Mouse (Mus musculus): ENCODE measurements at regions not wholly inside any gene's neighbourhood (a gene's known extent, or its start where the extent isn't known, plus 50 kb on each side); places are given as distances from the start of the nearest gene placed in this dataset.
A peak's percentile ranks its signal among the peaks of the same experiment; 100 is the strongest.

GRCm38 (mm10) chr6:98803384-98803949 is 460.9 kb upstream of the Gm765 start:
- H3K27me3 ChIP-seq (ENCODE audit: control insufficient read depth, insufficient read depth, low read length) = no peaks in the 10 kb centered on the region
- no peak for DNase-seq (ENCODE audit: extremely low read depth, low read depth, low spot score)
- H3K36me3 ChIP-seq (ENCODE audit: control insufficient read depth, insufficient read depth, low read length) = no peaks in the 10 kb centered on the region
- no peak overlapping the region for H3K27ac ChIP-seq (replicated peaks; ENCODE audit: insufficient read depth, low read depth, low read length)
- no peak overlapping the region for H3K9ac ChIP-seq (ENCODE audit: low read depth, low read length)
- H3K79me2 ChIP-seq (ENCODE audit: control insufficient read depth, insufficient read depth, low read length) = no peaks in the 10 kb centered on the region
- H3K4me3 ChIP-seq (ENCODE audit: insufficient read depth, low read depth, low read length) = no peak overlapping the region
- no peaks in the 10 kb centered on the region for H3K4me1 ChIP-seq (ENCODE audit: control insufficient read depth, insufficient read depth, low read length)
- 80% methylated on average over 13 of the region's 13 CpGs for WGBS
- TF ChIP-seq CTCF (IDR thresholded peaks at IDR 0.05; ENCODE audit: low read depth, low read length) (no peak), POLR2A (IDR thresholded peaks at IDR 0.05; ENCODE audit: extremely low read depth, insufficient read depth, low read length) (no peak)

- Histone ChIP-seq H3K79me2 (ENCODE audit: control insufficient read depth, insufficient read depth, low read length) (no peaks in the 10 kb centered on the region), H3K27me3 (ENCODE audit: control insufficient read depth, insufficient read depth, low read length) (no peaks in the 10 kb centered on the region), H3K27ac (replicated peaks; ENCODE audit: insufficient read depth, low read depth, low read length) (no peak overlapping the region), H3K36me3 (ENCODE audit: control insufficient read depth, insufficient read depth, low read length) (no peaks in the 10 kb centered on the region), H3K4me3 (ENCODE audit: insufficient read depth, low read depth, low read length) (no peak overlapping the region), H3K9ac (ENCODE audit: low read depth, low read length) (no peak overlapping the region), H3K4me1 (ENCODE audit: control insufficient read depth, insufficient read depth, low read length) (no peaks in the 10 kb centered on the region)
- TF ChIP-seq POLR2A (IDR thresholded peaks at IDR 0.05; ENCODE audit: extremely low read depth, insufficient read depth, low read length) (no peak), CTCF (IDR thresholded peaks at IDR 0.05; ENCODE audit: low read depth, low read length) (no peak)
- 88% methylated on average over 4 of the region's 4 CpGs for WGBS
- no peak for DNase-seq (ENCODE audit: extremely low read depth, low read depth, low spot score)
Measured at GRCm38 (mm10) chr6:98801061-98801460, 458.5 kb upstream of the Gm765 start.

- 88% methylated on average over 8 of the region's 8 CpGs for WGBS
- Histone ChIP-seq H3K27me3 (ENCODE audit: control insufficient read depth, insufficient read depth, low read length) (no peaks in the 10 kb centered on the region), H3K36me3 (ENCODE audit: control insufficient read depth, insufficient read depth, low read length) (no peaks in the 10 kb centered on the region), H3K4me3 (ENCODE audit: insufficient read depth, low read depth, low read length) (no peak overlapping the region), H3K4me1 (ENCODE audit: control insufficient read depth, insufficient read depth, low read length) (no peaks in the 10 kb centered on the region), H3K27ac (replicated peaks; ENCODE audit: insufficient read depth, low read depth, low read length) (no peak overlapping the region), H3K79me2 (ENCODE audit: control insufficient read depth, insufficient read depth, low read length) (no peaks in the 10 kb centered on the region), H3K9ac (ENCODE audit: low read depth, low read length) (no peak overlapping the region)
- TF ChIP-seq POLR2A (IDR thresholded peaks at IDR 0.05; ENCODE audit: extremely low read depth, insufficient read depth, low read length) (no peak), CTCF (IDR thresholded peaks at IDR 0.05; ENCODE audit: low read depth, low read length) (no peak)
- DNase-seq (ENCODE audit: extremely low read depth, low read depth, low spot score) = no peak
Measured at GRCm38 (mm10) chr6:98800040-98800439, 457.5 kb upstream of the Gm765 start.

- no peaks in the 10 kb centered on the region for H3K27me3 ChIP-seq (ENCODE audit: control insufficient read depth, insufficient read depth, low read length)
- no peak overlapping the region for H3K4me3 ChIP-seq (ENCODE audit: insufficient read depth, low read depth, low read length)
- 89% methylated on average over 3 of the region's 3 CpGs for WGBS
- peak; percentile 1 for DNase-seq (ENCODE audit: extremely low read depth, low read depth, low spot score)
- no peaks in the 10 kb centered on the region for H3K36me3 ChIP-seq (ENCODE audit: control insufficient read depth, insufficient read depth, low read length)
- TF ChIP-seq POLR2A (IDR thresholded peaks at IDR 0.05; ENCODE audit: extremely low read depth, insufficient read depth, low read length) (no peak), CTCF (IDR thresholded peaks at IDR 0.05; ENCODE audit: low read depth, low read length) (no peak)
- no peak overlapping the region for H3K9ac ChIP-seq (ENCODE audit: low read depth, low read length)
- H3K27ac ChIP-seq (replicated peaks; ENCODE audit: insufficient read depth, low read depth, low read length) = no peak overlapping the region
- H3K79me2 ChIP-seq (ENCODE audit: control insufficient read depth, insufficient read depth, low read length) = no peaks in the 10 kb centered on the region
- no peaks in the 10 kb centered on the region for H3K4me1 ChIP-seq (ENCODE audit: control insufficient read depth, insufficient read depth, low read length)
Measured at GRCm38 (mm10) chr6:98797778-98798177, 455.2 kb upstream of the Gm765 start.

- H3K79me2 ChIP-seq (ENCODE audit: control insufficient read depth, insufficient read depth, low read length) = no peaks in the 10 kb centered on the region
- no peak overlapping the region for H3K4me3 ChIP-seq (ENCODE audit: insufficient read depth, low read depth, low read length)
- no peaks in the 10 kb centered on the region for H3K4me1 ChIP-seq (ENCODE audit: control insufficient read depth, insufficient read depth, low read length)
- WGBS = 70% methylated on average over 6 of the region's 6 CpGs
- DNase-seq (ENCODE audit: extremely low read depth, low read depth, low spot score) = peak; percentile 24
- H3K27ac ChIP-seq (replicated peaks; ENCODE audit: insufficient read depth, low read depth, low read length) = no peak overlapping the region
- no peaks in the 10 kb centered on the region for H3K27me3 ChIP-seq (ENCODE audit: control insufficient read depth, insufficient read depth, low read length)
- no peaks in the 10 kb centered on the region for H3K36me3 ChIP-seq (ENCODE audit: control insufficient read depth, insufficient read depth, low read length)
- H3K9ac ChIP-seq (ENCODE audit: low read depth, low read length) = no peak overlapping the region
- TF ChIP-seq POLR2A (IDR thresholded peaks at IDR 0.05; ENCODE audit: extremely low read depth, insufficient read depth, low read length) (no peak), CTCF (IDR thresholded peaks at IDR 0.05; ENCODE audit: low read depth, low read length) (no peak)
Measured at GRCm38 (mm10) chr6:98797373-98797772, 454.8 kb upstream of the Gm765 start.

- H3K79me2 ChIP-seq (ENCODE audit: control insufficient read depth, insufficient read depth, low read length) = no peaks in the 10 kb centered on the region
- no peaks in the 10 kb centered on the region for H3K4me1 ChIP-seq (ENCODE audit: control insufficient read depth, insufficient read depth, low read length)
- H3K27ac ChIP-seq (replicated peaks; ENCODE audit: insufficient read depth, low read depth, low read length) = no peak overlapping the region
- no peak for TF ChIP-seq POLR2A (IDR thresholded peaks at IDR 0.05; ENCODE audit: extremely low read depth, insufficient read depth, low read length)
- TF ChIP-seq CTCF (IDR thresholded peaks at IDR 0.05; ENCODE audit: low read depth, low read length) = no peak
- no peaks in the 10 kb centered on the region for H3K36me3 ChIP-seq (ENCODE audit: control insufficient read depth, insufficient read depth, low read length)
- no peak overlapping the region for H3K4me3 ChIP-seq (ENCODE audit: insufficient read depth, low read depth, low read length)
- no peak for DNase-seq (ENCODE audit: extremely low read depth, low read depth, low spot score)
- H3K27me3 ChIP-seq (ENCODE audit: control insufficient read depth, insufficient read depth, low read length) = no peaks in the 10 kb centered on the region
- WGBS = 77% methylated on average over 4 of the region's 4 CpGs
- H3K9ac ChIP-seq (ENCODE audit: low read depth, low read length) = no peak overlapping the region
Measured at GRCm38 (mm10) chr6:98796666-98797065, 454.1 kb upstream of the Gm765 start.
